Mouse (Mus musculus) 3T3-L1 (cell line): ENCODE results near the gene Defb19.

ENCODE experiments used
- DNase-seq: peaks from one replicate; pipeline ENCODE4 v3.0.0-alpha.2; 2015; ENCODE audit warnings: low read depth, low spot score

Defb19 gene

DNA sequence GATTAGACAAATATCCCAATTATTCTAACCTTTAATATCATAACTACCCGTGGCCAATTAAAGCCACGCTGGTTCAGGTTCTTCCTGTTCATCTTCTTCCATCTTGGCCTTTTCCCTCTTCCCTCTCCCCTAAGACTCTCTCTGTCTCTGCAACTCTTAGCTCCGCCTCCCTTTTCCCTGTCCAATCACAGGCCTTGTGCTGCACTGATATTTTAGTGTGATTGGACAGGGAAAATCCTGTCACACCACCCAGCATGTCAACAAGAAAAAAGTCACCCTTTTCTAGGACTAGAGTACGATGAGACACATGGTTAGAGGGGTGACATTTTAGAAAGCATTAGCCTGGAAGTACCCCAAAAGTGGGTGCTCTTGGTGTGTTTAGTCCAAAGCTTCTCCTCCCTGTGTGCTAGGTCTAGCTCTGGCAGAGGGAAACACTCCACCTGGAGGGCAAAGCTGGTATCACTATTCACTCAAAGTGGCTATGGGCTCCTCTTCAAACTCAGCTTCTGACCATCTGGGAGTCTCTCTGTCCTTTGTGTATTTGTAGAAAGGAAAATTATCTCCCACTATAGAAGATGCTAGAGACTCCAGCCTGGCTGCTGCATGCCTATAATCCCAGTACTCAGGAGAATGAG is 6.9 kb upstream of the Defb19 start:
- peak; percentile 60 for DNase-seq

DNA sequence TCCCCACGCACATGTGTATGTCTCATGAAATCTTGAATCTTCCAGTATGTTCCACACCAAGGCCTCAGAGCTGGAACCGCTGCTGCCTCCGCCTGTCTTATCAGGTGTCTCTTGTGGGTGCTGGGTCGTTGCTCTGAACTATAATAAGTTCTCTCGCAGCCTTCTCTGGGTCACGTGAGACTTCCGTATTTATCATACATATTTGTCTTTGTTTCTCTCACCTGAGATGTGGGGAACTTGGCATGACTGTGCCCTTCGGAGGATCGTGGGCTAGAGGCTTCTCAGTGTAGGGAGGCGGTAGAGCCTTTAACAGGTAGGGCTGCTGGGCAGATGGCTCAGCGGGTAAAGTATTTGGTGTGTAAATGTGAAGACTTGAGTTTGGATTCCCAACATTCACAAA is 500 bp upstream of the Defb19 start:
- DNase-seq: no peak

GRCm38 (mm10) chr2:152573484-152573883 is 6.6 kb downstream of the Defb19 start:
- DNase-seq: no peak

- DNase-seq: no peak
Observed at GRCm38 (mm10) chr2:152572114-152572794, 7.9 kb downstream of the Defb19 start, which contains the start of gene Defb21. TSS of gene Defb21 (plus strand) at chr2:152572744.

DNA sequence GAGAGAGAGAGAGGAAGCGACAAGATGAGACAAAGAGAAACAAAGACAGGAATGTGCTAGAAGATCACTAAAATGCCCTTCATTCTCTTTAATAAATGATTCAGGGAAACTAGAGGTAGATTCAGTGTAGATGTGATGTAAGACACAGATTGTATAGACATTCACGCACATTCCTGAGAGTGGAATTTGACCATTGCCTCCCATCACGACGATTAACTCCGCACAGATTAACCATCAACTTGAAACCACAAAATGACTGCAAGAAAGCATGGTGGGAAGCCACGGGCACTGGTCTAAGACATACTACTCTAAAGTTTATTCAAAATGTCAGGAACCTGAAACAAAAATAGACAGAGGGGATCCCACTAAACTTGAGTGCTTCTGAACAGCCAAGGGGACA is 9.8 kb downstream of the Defb19 start:
- no peak for DNase-seq

GRCm38 (mm10) chr2:152569881-152570280 is 10.2 kb downstream of the Defb19 start:
- no peak for DNase-seq

- DNase-seq: no peak
Observed at GRCm38 (mm10) chr2:152569038-152569437, 11.1 kb downstream of the Defb19 start, which contains the start of gene Gm17416. TSS of gene Gm17416 (plus strand) at chr2:152569338.

- DNase-seq: no peak
Observed at GRCm38 (mm10) chr2:152556655-152557054, 23.5 kb downstream of the Defb19 start.

- peak; percentile 86 for DNase-seq
Observed at GRCm38 (mm10) chr2:152553774-152554423, 26.2 kb downstream of the Defb19 start.

DNA sequence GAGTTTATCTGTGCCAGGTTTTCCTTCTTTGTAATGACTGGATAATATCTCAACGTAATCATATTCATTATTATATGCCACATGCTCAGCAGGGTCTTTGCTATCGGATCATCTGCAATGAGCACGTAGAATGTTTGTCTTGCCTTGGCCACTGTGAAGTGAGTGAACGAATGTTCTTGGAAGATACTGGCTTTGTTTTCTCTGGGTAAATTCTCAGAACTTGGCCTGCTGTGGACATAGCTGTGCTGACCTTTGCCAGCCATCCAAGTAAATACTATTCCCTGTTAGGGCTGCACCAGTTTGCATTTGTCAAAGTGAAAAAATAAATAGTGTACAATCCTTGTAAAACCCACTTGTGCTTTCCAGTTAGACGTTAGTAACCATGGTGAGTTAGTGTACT is 32.0 kb downstream of the Defb19 start:
- DNase-seq: no peak

DNA sequence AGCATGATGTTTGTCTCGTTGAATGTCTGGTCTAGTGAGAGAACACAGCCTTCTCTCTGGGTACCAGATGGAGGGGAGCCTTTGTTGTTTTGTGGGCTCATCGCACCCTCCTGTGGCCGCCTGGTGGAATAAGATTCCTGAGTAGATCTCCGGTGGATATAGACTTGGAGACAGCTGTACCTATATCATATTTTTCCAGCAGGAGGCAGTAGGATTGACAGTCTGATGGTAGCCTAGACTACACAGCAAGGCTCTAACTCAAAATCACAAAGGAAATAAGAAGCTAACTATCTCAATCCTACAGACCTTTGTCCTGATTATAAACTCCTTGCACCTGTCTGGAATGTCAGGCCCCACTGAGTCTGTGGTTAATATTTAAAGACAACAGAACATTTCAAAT is 35.4 kb downstream of the Defb19 start:
- peak; percentile 81 for DNase-seq

DNA sequence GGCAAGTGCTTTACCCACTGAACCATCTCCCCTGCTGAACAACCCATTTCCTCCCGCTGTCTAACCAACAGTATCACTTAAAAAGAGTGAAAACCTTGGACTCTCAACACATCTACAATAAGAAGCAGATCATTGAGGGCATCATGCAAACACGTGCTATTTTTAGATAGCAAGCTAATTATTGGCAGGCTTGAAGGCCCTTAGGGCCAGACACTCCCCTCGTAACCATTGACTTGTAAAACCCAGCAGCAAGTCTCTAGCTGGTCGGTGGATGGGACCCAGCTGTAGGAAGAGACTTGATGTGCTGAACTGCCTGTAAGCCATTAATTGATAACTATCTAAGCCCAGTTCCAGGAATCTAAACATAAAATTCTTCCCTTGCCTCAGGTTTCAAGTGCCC is 36.6 kb downstream of the Defb19 start:
- no peak for DNase-seq

DNA sequence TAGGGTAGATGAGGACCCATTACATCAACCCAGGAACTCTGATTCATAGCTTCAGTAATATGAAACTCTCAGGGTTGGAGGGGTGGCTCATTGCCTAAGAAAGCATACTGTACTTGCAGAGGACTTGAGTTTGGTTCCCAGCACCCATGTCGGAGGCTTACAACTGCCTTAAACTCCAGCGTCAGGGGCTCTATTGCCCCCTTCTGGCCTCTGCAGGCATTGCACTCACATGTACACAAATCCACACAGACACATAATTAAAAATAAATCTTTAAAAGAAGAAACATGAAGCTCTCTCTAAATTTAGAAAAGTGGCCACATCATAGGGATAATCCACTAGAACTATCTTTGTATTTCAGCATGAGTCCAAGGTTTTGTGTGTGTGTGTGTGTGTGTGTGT is 37.2 kb downstream of the Defb19 start:
- DNase-seq: peak; percentile 19

DNA sequence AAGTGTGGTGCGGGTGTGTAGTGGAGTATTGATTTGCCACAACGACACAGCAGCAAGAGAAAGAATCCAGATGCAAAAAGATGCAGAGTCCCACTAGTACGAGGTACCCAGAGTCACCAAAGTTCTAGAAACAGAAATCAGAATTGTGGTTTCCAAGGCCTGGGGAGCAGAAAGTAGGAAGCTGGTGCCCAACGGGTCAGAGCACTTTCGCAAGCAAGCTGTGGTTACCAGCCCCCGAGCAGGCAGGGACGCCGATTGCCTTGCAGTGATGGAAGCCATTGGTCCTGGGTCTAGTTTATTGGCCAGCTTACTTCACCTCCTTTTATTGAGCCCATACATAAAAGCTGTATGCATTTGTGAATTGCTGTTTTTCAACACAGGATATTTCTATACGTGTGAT is 38.1 kb downstream of the Defb19 start:
- DNase-seq: no peak

DNA sequence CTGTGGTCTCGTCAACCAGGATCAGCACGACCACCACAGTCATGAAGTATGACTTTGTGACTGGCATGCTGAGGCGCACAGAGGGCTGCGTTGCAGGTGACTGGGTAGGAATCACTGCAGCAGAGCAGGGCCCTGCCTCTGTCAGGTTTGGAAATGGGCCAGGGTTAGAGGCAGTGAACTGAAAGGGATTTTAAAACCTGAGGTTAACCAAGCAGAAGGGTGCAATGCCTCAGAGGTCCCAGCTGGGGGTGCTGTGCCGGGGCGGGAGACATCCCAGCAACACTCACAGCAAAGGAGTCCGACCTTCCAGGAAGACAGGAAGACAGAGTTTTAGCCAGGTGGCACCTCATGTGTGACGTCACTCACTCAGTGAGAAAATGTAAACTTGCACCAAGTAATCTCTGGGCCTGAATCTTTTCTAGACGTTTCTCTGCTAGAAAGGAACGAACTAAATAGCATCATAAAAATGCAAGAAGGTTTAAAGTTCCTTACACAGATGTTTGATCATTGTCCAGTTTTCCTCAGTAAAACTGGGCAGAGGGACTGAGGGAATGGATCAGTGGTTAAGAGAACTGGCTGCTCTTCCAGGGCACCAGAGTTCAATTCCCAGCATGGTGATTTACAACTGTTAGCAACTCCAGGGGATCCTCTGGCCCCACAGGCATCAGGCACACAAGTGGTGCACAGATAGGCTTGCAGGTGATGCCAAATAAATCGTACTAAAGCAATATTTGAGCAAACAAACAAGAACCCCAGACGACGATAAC is 40.0 kb downstream of the Defb19 start, which contains the start of gene Defb29:
TSS of gene Defb29 (minus strand) at position 155 of the 767 bp plus-strand sequence.
- DNase-seq: no peak
